Mouse (Mus musculus) layer of hippocampus, adult 8-10 months (tissue): Measurements from ENCODE around the gene Gabrg3. TPM values are rescaled to one million over a fixed set of nuclear protein-coding genes. Genes with fewer than 3 reads are reported as not detected.

ENCODE experiments used
- DNase-seq, 2 experiments: peaks; one replicate each; pipeline ENCODE4 v3.0.0; 2022; ENCODE audit warnings: low spot score in 2 of 2
- total RNA-seq, 4 experiments: library from RNA; stranded (reverse); gene quantifications; 2 replicates each; pipeline ENCODE4 v1.2.4; 2022

Gene Gabrg3
- total RNA-seq, 4 experiments from 2014 or later: 12.9 to 15.4 (median 14.5) TPM

DNA sequence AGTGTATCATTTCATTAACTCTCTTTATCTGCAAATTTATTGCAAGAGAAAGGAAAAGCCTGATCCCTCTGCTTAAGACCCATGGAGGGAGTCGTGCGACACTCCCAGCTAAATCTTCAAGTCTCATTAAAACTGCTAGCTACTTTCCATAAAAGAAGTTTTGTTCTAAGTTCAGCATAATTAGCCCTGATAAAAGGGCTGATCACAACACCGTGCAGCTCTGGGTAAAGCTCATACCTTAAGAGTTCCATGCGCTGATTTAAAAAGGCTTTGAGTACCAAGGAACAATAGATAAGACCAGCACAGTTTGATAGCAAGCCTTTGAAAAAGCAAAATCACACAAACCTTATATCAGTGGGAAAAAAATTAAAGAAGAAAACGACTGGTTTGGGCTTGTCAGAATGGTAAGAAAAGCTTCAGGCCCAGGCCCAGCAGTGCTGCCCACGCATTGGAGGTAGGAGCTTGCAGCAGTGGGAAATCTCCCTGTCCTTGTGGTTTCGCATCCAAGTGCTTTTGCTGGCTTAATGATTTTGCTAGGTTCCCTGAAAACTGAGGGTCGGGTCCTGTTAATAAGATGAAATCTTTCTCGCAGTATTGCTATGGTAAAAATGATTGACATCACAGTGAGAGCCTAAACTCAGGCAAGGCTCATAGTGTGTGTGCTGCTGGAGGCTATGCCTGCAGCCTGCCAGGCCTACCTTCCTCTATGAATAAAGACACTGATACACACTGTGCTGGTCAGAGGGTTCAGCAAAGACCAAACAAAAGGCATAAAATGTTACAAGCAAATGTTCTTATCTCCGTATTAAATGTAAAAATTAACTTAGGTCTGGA lies 621.2 kb downstream of the Gabrg3 start:
- DNase-seq: no peak

DNA sequence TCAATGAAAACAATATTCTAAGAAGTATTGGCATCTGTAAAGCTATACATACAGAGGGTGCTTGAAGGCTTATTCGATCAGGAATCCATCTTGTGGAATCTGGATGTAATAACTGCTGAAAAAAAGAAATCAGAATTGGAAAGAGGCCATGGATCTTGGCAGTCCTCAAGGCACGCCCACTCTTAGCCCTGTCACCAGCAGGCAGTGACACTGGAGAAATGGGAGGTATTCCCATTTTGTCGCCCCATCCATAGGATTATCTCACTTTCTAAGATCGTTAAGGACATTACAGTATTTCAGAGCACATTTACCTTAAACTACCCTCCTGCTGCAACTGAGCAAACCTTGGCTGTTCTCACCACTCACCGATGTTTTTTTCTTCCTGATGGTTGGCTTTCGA lies 657.8 kb downstream of the Gabrg3 start:
- no peak for DNase-seq

Other genes with a start within 250 kb of the Gabrg3 start
- gene Gabrb3, start 32.5 kb upstream of the Gabrg3 start, total RNA-seq: 100 to 1,000 TPM; 211 to 252 (median 245) TPM
- 100 to 1,000 TPM; 136 to 169 (median 157) TPM for gene Gabra5, start 122.9 kb upstream of the Gabrg3 start, total RNA-seq